Mouse (Mus musculus) erythroid progenitor cell, adult 5-6 weeks (primary cell): Measurements from ENCODE around the gene Ahcy. TPM values are rescaled to one million over a fixed set of nuclear protein-coding genes. Genes with fewer than 3 reads are reported as not detected.
"Not testable (repeated sequence)": the region's sequence is repeated elsewhere in the genome, so short reads cannot be mapped to it uniquely, and the experiment has no call there.

Experiments used
- ATAC-seq: replicated peaks from 2 replicates; pipeline ENCODE4 v1.8.0; 2016; ENCODE audit warnings: moderate number of reproducible peaks, mild to moderate bottlenecking, moderate TSS enrichment, inconsistent platforms; ENCODE audit not compliant: poor library complexity, low FRiP score, severe bottlenecking
- total RNA-seq, 2 experiments: library from RNA; stranded (forward) in 1 of 2; stranded (reverse) in 1 of 2; fragments of 150-400 nt in 1 of 2; fragments of 186-747, 209-891 nt in 1 of 2; gene quantifications; 2 replicates each; pipeline versions ENCODE4 v1.2.3 to v1.2.4; 2015 to 2017; ENCODE audit warnings: low replicate concordance in 2 of 2

Ahcy gene
- 17.6 and 21.6 TPM in 2 replicates for total RNA-seq (2015; ENCODE audit: low replicate concordance)
- total RNA-seq (2017; ENCODE audit: low replicate concordance) = 8.7 and 16.0 TPM in 2 replicates

DNA sequence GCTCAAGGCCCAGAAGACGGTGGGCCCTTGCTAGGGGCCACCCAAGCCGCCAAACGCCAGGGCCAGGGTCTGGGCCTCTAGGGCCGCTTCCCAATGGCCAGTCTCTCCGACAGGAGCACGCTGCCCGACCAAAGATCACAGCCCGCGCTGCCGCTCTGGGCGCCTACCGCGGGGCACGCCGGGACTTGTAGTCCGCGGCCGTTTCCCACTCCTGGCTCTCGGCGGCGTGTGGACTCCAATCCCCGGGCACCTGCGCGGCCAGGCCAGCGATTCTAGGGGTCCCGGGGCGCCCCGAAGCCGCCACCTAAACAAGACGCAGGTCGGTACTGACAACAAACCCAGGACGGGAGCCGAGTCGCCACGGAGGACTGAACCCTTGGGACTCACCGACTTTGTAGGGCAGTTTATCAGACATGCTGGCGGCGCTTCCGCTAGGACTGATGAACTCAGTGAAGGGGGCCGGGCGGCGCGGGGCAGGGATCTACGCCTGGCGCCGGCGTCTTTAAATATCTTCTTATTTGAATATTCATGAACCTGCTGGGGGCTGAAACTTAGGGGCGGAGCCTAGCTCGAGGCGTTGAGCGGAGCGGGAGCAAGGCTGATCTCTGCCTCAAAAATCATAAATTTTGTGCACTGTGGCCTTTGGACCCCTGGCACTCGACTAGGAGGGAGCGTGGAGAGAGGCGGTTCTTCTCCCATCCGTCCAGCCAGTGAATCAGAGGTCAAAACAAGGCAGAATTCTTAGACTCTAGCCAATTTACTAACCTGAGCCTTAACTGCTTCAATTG is at the start of gene Ahcy:
Gene Ahcy, minus strand, starts transcription at position 520 of the 788 bp plus-strand sequence.
- ATAC-seq = peak; percentile 97

DNA sequence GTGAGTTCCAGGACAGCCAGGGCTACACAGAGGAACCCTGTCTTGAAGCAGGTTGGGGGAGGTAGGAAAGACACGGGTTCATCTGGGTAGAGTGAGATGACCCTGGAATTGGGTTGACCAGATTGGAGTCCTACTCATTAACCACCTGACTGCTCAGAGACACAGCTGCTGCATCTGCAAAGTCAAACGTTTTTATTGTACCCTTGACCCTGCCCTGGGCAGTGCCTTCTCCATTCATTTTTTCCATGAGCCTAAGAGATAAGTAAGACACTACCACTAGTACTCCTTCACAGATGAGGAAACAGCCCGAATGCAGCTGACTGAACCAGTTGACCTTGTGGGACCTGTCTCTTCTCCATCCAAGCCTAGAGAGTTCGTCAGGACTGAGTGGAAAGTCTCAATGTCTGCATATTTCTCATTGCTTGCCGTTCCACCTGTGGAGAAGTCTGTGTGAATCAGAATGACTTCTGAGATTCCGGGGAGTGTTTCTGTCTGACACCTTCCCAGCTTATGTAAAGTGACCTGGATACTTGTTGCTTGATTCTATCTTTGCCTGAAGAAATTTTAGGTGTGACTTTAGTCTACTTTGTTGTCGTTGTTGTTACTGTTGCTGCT is 41.0 kb upstream of the Ahcy start:
- no peak for ATAC-seq

DNA sequence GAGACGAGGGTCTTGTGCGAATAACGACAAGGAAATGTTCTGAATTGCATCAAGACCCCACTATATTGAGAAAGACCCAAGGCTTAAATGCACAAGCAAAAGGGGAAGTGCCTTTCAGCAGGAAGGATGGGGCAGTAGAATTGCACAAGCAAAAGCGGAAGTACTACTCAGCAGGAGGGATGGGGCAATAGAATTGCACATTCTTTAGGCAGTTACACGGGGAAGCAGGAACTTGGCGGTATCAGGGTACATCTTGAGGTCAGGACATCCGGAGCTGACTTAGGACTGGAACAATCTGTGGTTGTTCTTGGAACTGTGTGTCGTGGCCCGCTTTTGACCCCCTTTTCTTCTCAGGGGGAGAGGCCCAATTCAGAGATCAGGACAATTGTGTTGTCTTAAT is 33.0 kb upstream of the Ahcy start:
- not testable (repeated sequence) for ATAC-seq

DNA sequence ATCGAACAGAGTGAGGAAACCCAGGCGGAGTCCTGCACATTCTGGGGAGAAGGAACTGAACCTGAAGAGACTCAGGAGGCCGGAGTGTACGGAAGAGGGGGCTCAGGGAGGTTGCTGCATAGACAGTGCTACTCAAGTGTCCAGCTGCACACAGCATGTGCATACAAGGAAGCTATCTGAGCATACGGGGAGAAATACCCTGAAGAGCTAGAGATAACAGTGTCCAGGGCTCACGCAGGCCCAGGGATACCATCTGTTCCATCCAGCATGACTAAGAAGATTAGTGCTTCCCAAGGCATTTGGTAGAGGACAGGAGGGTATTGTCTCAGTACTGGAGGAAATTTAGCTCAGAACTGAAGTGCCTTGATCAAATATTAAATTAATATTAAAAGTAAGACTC is 29.3 kb upstream of the Ahcy start:
- ATAC-seq = no peak

DNA sequence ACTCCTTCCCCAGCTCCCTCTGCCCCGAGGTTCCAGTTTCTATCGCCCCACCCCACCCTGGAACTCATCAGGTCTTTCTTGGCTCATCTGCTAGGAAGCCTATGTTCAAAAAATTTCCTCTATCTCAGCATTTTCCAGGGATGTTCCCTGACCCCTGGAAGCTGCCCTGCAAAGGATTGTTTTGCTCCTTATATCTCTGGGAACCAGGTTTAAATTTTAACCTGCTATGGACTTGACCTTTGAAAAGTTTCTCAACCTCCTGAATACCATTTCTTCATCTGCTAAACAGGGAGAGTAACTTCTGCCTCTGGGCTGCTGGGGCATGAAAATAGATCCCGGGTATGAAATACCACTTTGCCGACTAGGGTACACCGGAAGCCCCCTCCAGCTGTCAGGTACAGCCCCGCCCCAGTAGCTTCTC is 27.5 kb upstream of the Ahcy start:
- ATAC-seq = no peak

- no peak for ATAC-seq
Measured at GRCm38 (mm10) chr2:155100796-155101259, 26.5 kb upstream of the Ahcy start.

- ATAC-seq = no peak
Measured at GRCm38 (mm10) chr2:155099994-155100795, 25.9 kb upstream of the Ahcy start.

- ATAC-seq = no peak
Measured at GRCm38 (mm10) chr2:155099421-155099820, 25.1 kb upstream of the Ahcy start.

GRCm38 (mm10) chr2:155098720-155099380 is 24.6 kb upstream of the Ahcy start:
- ATAC-seq = no peak

DNA sequence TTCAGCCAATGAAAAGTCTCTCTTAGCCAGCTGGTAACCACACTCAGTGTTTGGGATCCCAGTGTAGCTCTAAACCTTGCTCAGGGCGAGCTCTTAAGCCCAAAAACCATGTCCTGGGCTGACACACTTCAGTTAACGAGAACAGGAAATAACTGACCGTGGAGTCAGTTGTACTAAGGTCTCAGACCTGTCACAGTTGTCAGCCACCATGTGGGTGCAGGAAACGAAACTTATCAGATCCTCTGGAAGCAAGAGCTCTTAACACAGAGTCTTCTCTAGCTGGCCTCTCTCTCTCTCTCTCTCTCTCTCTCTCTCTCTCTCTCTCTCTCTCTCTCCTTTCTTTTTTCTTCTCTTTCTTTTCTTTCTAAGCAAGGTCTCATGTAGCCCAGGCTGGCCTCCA is 19.1 kb upstream of the Ahcy start:
- no peak for ATAC-seq

- peak; percentile 55 for ATAC-seq
Measured at GRCm38 (mm10) chr2:155091743-155092075, 17.4 kb upstream of the Ahcy start.

GRCm38 (mm10) chr2:155090909-155091742 is 16.8 kb upstream of the Ahcy start:
- ATAC-seq = peak; percentile 95

- no peak for ATAC-seq
Measured at GRCm38 (mm10) chr2:155088264-155088663, 14.0 kb upstream of the Ahcy start.

DNA sequence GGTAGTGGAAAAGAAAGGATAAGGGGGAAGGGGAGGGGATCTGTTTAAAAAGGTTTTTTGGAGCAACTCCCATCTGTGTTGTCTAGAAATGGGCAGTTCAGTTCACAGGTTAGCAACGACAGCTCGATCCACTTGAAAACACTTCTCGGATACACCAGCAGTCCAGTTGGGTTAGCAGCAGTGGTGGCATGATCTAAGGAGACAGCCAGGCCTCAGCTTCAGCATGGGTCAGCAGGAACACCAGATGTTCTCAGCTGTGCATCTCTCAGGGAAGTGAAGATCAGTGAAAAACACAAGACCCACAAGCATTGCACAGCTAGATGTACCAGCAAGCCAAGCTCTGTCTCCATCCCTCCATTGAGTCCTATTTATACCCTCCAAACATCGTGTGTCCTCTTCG is 12.0 kb upstream of the Ahcy start:
- ATAC-seq = no peak

DNA sequence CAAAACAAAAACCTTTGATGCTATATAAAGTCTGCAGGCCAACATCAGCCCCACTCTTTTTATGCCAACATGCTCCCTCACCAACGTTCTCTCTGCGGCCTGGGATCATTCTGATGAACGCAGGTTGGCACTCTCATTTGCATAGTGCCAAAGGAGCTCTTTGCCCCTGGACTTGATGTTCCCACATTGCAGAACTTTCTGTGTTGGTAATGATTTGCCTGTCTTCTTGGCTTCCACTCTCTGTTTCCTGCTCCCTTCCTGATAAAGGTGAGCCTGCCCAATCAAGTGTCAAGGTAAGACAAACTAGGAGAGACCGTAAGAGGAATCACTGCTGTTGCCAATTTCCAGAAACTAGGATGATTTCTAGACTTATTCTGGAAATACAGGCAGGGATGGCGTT is 10.2 kb upstream of the Ahcy start:
- ATAC-seq = no peak

DNA sequence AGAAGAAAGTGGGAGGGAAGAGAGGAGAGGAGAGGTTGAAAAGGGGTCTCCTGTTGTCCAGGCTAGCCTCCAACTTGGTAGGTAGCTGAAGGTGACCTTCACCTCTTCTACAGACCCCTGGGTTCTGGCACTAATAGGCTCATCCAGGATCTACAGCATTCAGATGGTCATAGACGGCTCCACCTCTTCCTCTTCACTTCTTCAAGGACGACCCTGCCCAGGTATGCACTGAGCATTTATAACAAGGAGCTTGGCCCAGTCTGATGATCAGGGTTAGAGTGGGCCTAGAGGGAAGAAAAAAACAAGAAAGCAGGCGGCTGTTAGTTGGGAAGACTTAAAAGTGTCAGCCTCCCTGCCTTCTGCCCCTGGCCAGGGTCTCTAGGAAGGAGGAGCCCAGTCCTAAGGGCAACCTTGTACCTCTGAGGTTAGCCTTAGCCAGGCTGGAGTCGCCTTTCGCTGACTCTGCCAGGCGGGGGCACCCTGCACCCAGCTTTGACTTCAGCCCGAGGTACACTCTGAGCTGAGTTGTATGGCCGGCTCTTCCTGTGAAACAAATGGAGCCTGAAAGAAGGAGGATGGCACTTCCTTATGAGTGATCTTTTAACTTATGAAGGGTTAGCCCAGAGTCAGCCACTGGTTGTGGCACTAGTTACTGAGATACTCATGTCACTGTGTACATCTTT is 8.0 kb upstream of the Ahcy start:
- peak; percentile 81 for ATAC-seq

GRCm38 (mm10) chr2:155081056-155081455 is 6.8 kb upstream of the Ahcy start:
- ATAC-seq = no peak

DNA sequence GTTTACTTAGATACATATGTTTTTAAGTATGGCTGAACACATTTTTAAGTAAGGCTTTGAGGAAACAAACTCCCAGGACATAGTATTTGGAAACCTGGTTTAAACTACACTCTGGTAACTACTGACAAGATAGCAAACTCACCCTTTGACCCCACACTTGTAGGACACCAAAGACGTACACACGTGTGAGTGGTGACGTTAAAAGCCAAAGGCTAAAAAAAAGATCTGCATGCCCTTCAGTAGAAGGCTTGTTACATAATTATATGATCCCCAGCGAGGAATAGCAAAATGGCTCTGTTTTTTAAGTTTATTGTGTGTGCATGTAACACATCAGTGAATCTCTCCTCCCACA is 5.9 kb upstream of the Ahcy start:
- no peak for ATAC-seq
